Mouse (Mus musculus) olfactory bulb, adult 2 months (tissue): ENCODE results near the gene Lrmda. TPM values are rescaled to one million over a fixed set of nuclear protein-coding genes. Genes with fewer than 3 reads are reported as not detected.
"Not testable (repeated sequence)": the region's sequence is repeated elsewhere in the genome, so short reads cannot be mapped to it uniquely, and the experiment has no call there.

Experiments used
- H3K27ac ChIP-seq: fragments of 200-500 bp; 2 replicates; pipeline ENCODE4 v1.5.1; 2012; ENCODE audit warnings: low read depth, low read length; ENCODE audit not compliant: insufficient read depth
- H3K4me1 ChIP-seq: fragments of 200-500 bp; 2 replicates; pipeline ENCODE4 v1.6.1; 2012; ENCODE audit warnings: low read length; ENCODE audit not compliant: control insufficient read depth, insufficient read depth
- H3K4me3 ChIP-seq: fragments of 200-500 bp; 2 replicates; pipeline ENCODE4 v1.5.1; 2012; ENCODE audit warnings: mild to moderate bottlenecking, low read depth, low read length, moderate library complexity; ENCODE audit not compliant: insufficient read depth
- CTCF ChIP-seq: fragments of 200-500 bp; IDR thresholded peaks from 2 replicates; pipeline ENCODE4 v1.5.1; 2012; ENCODE audit warnings: low read depth, mild to moderate bottlenecking, low read length, moderate library complexity; ENCODE audit not compliant: insufficient read depth
- POLR2A ChIP-seq: fragments of 200-500 bp; IDR thresholded peaks from 2 replicates; pipeline ENCODE4 v1.6.1; 2012; ENCODE audit warnings: mild to moderate bottlenecking, low read depth, low read length, moderate library complexity; ENCODE audit not compliant: insufficient read depth
- WGBS: fragments of 180-500 bp; shearing (Covaris S2); methylation state at CpG from one replicate; pipeline ENCODE4 v1.1.7; 2018; 5-methylcytosine and 5-hydroxymethylcytosine counted together
- polyA plus RNA-seq: library from polyadenylated mRNA; stranded (reverse); fragments of >200 nt; gene quantifications from 2 replicates; pipeline ENCODE4 v1.2.4, GENCODE M21; 2012; ENCODE audit warnings: low replicate concordance; ENCODE audit not compliant: missing spikeins, insufficient read depth, insufficient read length

Lrmda gene
- polyA plus RNA-seq, 1 experiment: not detected

GRCm38 (mm10) chr14:22587285-22587957 lies 567.9 kb downstream of the Lrmda start:
- 91% methylated on average over 4 of the region's 4 CpGs for WGBS

DNA sequence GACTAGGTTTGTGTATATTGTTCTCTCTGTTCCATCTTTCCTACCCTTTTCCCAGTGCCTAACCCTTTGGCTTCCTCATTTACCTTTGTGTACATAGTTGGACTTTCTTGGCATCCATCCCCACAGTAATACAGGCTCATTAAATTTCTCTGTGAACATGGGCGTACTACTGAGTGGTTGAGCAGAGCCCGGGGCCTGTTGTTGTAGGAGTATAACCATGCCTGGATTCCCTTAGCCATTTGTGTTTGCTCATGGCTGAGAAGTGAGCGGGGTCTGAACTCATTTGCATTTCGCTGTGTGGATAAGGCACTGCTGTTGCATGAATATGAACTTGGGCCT lies 568.4 kb downstream of the Lrmda start:
- TF ChIP-seq CTCF (no peak), POLR2A (no peak)
- H3K4me3 ChIP-seq: no peak overlapping the region
- H3K27ac ChIP-seq: no peak overlapping the region
- 83% methylated on average over 4 of the region's 4 CpGs for WGBS
- H3K4me1 ChIP-seq: no peaks in the 10 kb centered on the region

More at GRCm38 (mm10) chr14:22587285-22587957, 567.9 kb downstream of the Lrmda start:
- Histone ChIP-seq H3K4me1 (no peaks in the 10 kb centered on the region), H3K4me3 (no peak overlapping the region), H3K27ac (no peak overlapping the region)
- TF ChIP-seq CTCF (no peak), POLR2A (no peak)

DNA sequence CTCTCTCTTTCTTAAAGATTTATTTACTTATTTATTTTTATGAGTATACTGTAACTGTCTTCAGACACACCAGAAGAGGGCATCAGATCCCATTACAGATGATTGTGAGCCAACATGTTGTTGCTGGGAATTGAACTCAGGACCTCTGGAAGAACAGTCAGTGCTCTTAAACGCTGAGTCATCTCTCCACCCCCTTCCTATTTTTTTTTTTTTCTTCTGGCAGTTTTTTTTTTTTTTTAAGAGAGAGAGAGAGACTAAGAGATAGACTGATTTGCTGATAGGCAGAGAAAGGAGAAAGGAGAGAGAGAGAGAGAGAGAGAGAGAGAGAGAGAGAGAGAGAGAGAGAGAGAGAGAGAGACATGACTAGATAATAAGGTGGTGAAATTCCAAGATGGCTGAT lies 568.9 kb downstream of the Lrmda start:
- WGBS: 96% methylated on average over 1 of the region's 1 CpGs
- not testable (repeated sequence) for H3K4me1 ChIP-seq, H3K4me3 ChIP-seq, H3K27ac ChIP-seq

DNA sequence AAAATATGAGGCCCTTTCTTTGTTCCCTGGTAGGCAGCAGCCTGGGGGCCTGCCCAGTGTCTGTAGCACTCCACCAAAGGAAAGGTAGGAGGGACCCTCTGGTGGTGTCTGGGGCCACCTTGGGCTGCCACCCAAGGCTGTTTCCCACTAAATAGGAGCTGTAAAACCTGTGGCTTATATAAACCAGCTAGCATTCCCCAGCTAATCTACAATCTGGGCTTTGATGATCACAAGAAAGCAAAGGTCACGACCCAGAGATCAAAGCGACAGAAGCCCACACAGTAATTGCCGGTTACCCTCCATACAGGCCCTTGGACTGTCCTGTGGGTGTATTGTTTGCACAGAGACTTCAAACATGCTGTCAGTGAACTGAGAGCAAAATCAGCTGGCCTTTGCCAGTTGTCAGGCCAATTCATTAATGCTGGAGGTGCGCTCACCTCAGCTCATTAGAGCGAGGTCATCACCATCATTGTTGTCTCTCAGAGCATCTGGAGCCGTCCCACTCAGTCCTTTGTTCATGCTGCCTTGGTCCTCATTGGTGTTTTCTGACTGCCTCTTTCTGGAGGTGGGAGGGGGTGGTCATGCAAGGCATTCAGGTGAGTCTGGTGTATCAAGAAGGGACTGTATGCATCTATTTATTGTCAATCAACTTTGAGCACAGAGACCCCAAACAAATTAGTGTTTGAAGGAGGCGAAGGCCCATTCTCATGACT lies 570.1 kb downstream of the Lrmda start:
- no peak overlapping the region for H3K27ac ChIP-seq
- TF ChIP-seq CTCF (no peak), POLR2A (no peak)
- no peaks in the 10 kb centered on the region for H3K4me1 ChIP-seq
- WGBS: 77% methylated on average over 7 of the region's 7 CpGs
- no peak overlapping the region for H3K4me3 ChIP-seq

- 98% methylated on average over 2 of the region's 2 CpGs for WGBS
- TF ChIP-seq POLR2A: no peak
- no peak for TF ChIP-seq CTCF
- Histone ChIP-seq H3K27ac (no peak overlapping the region), H3K4me3 (no peak overlapping the region), H3K4me1 (no peaks in the 10 kb centered on the region)
These were observed 571.7 kb downstream of the Lrmda start for GRCm38 (mm10) chr14:22591186-22591585.

- Histone ChIP-seq H3K27ac (no peak overlapping the region), H3K4me1 (no peaks in the 10 kb centered on the region), H3K4me3 (no peak overlapping the region)
- WGBS: 86% methylated on average over 2 of the region's 2 CpGs
- TF ChIP-seq CTCF (no peak), POLR2A (no peak)
These were observed 578.0 kb downstream of the Lrmda start for GRCm38 (mm10) chr14:22597508-22597907.

GRCm38 (mm10) chr14:22598638-22599037 lies 579.1 kb downstream of the Lrmda start:
- Histone ChIP-seq H3K4me3 (no peak overlapping the region), H3K4me1 (no peaks in the 10 kb centered on the region), H3K27ac (no peak overlapping the region)
- 79% methylated on average over 5 of the region's 5 CpGs for WGBS
- TF ChIP-seq POLR2A: no peak
- TF ChIP-seq CTCF: no peak

DNA sequence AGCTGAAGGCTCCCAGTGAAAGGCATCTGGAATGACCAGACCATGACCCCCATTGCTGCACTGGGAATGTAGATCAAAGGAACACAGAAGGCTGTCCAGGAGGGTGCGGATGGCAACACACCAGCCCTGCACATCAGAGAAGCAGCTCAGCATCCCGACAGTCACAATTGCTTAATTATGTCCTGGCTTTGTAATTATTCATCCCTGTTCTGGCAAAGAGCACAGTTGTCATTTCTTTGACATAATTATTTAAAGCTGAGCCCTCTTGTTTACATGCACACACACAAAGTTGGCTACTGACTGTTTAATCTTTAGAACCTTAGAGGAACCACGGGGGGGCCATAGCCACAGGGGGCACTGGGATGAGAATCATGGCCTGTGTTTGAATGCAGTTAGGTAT lies 580.7 kb downstream of the Lrmda start:
- Histone ChIP-seq H3K27ac (no peak overlapping the region), H3K4me3 (no peak overlapping the region), H3K4me1 (no peaks in the 10 kb centered on the region)
- no peak for TF ChIP-seq POLR2A
- no peak for TF ChIP-seq CTCF
- 58% methylated on average over 3 of the region's 3 CpGs for WGBS

- no peak overlapping the region for H3K27ac ChIP-seq
- no peaks in the 10 kb centered on the region for H3K4me1 ChIP-seq
- WGBS: 94% methylated on average over 2 of the region's 2 CpGs
- no peak overlapping the region for H3K4me3 ChIP-seq
- TF ChIP-seq POLR2A (no peak), CTCF (no peak)
These were observed 582.8 kb downstream of the Lrmda start for GRCm38 (mm10) chr14:22602308-22602707.

DNA sequence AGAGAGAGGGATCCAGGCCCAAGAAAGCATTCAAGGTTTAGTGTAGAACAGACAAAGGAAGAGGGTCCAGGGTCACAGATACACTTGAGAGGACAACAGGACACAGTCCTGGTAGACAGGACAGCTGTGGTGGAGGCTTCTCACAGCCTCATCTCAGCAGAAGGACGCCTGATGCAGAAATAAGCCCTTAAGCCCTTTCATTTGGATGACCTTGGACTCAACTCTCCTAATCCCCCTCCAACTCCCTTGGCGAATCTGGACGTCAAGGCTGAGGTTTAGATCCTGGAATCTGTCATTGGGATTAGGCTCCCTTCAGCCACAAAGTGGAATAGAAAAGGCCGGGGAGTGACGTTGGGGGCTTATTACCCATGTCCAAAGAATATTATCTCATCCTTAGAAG lies 589.1 kb downstream of the Lrmda start:
- TF ChIP-seq CTCF: no peak
- no peak for TF ChIP-seq POLR2A
- Histone ChIP-seq H3K4me1 (peaks cover 2% of the 10 kb centered on the region; the same call in 1 of the 2 replicates), H3K4me3 (no peak overlapping the region), H3K27ac (no peak overlapping the region)
- WGBS: 90% methylated on average over 5 of the region's 5 CpGs
